Comparison of ENCODE assay signal across 21 mouse cellular contexts in genomic region chr6:35279306-35279705, GRCm38 (mm10). TPM values are rescaled to one million over a fixed set of nuclear protein-coding genes. Genes with fewer than 3 reads are reported as not detected.
"Had no signal": no experiment of that assay in that cellular context is flagged by ENCODE, and none has a peak within 500 bp of the region (broad histone marks: within the 10 kb centered on the region; RNA-seq: fewer than 3 reads in every experiment).

No protein-coding gene starts in this region.

- DNase-seq: layer of hippocampus, adult 9-11 months; liver; lung, adult 2 months; lung, postnatal 14 days; lung, postnatal 4 days; midbrain, embryonic 14.5 days; thymus, postnatal 25 days had no signal

- H3K4me3 ChIP-seq: layer of hippocampus, adult 2 months; limb, embryonic 10.5 days; limb, embryonic 13.5 days; liver, embryonic 12.5 days; liver, embryonic 15.5 days had no signal

- H3K27ac ChIP-seq: layer of hippocampus, adult 2 months; limb, embryonic 10.5 days; limb, embryonic 13.5 days; liver, embryonic 12.5 days; liver, embryonic 15.5 days had no signal

- H3K4me1 ChIP-seq: limb, embryonic 10.5 days; limb, embryonic 13.5 days; liver, embryonic 15.5 days had no signal

- ATAC-seq: inflammation-experienced regulatory T-cells, adult 6 months; intestine, embryonic 16.5 days; liver, embryonic 12.5 days had no signal

- H3K4me2 ChIP-seq: limb, embryonic 13.5 days; liver, embryonic 12.5 days; liver, embryonic 15.5 days; midbrain, embryonic 11.5 days had no signal

- H3K9me3 ChIP-seq: limb, embryonic 10.5 days; limb, embryonic 13.5 days; liver, embryonic 12.5 days; liver, embryonic 15.5 days had no signal

- H3K27me3 ChIP-seq: limb, embryonic 13.5 days; liver, embryonic 12.5 days had no signal

- H3K9ac ChIP-seq: limb, embryonic 13.5 days; liver, embryonic 12.5 days; liver, embryonic 15.5 days had no signal

- H3K36me3 ChIP-seq: limb, embryonic 10.5 days; limb, embryonic 13.5 days; liver, embryonic 12.5 days; liver, embryonic 15.5 days had no signal

RNA-seq across cellular contexts. Expression of gene Slc13a4, which starts 28.6 kb away (rescaled TPM):
- total RNA-seq: megakaryocyte progenitor cell, adult 5-6 weeks; megakaryocyte-erythroid progenitor cell, adult 5-6 weeks had no signal
- polyA plus RNA-seq: small intestine, adult 2 months had no signal

RNA-seq across cellular contexts. Expression of gene Fam180a, which starts 46.6 kb away (rescaled TPM):
- total RNA-seq: megakaryocyte progenitor cell, adult 5-6 weeks; megakaryocyte-erythroid progenitor cell, adult 5-6 weeks had no signal
- polyA plus RNA-seq: inflammation-experienced regulatory T-cells, adult 6 months; limb, embryonic 10.5 days; liver, embryonic 12.5 days; midbrain, embryonic 11.5 days; neural tube, embryonic 11.5 days; neural tube, embryonic 14.5 days; thymus, postnatal 0 days had no signal
